Mouse (Mus musculus): ENCODE results near the gene Trim30d. TPM values are rescaled to one million over a fixed set of nuclear protein-coding genes. Genes with fewer than 3 reads are reported as not detected.

Gene Trim30d
- 1.5 TPM for polyA plus RNA-seq (2015; fragmentation: Illumina TruSeq; extraction: RNeasy Lipid Tissue Mini Kit (QIAGEN cat#74804); ENCODE audit: low read depth, low replicate concordance)

GRCm38 (mm10) chr7:104507421-104508065, at the start of gene Trim30d:
TSS of gene Trim30d (minus strand) at chr7:104507849.

DNA sequence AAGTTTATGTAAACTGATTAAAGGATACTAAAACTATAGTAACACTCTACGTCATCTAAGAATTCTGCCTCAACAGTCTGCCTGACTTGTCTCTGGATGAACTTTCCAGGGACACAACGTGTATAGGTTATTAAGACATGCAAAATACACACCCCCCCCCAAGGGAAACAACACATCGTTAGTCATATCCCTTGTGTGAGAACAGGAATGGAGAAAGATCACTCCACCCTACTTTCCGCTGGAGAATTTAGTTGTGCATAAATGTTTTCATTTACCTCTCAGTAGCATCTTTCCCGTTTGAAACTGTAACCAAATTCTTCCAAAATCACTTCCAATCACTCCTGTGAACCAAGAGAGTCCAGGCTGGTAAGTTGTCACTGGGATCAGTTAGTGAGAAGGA, 42.2 kb upstream of the Trim30d start, which contains the start of gene Olfr651:
Gene Olfr651 (plus strand): TSS at position 301 of the 400 bp plus-strand sequence.

DNA sequence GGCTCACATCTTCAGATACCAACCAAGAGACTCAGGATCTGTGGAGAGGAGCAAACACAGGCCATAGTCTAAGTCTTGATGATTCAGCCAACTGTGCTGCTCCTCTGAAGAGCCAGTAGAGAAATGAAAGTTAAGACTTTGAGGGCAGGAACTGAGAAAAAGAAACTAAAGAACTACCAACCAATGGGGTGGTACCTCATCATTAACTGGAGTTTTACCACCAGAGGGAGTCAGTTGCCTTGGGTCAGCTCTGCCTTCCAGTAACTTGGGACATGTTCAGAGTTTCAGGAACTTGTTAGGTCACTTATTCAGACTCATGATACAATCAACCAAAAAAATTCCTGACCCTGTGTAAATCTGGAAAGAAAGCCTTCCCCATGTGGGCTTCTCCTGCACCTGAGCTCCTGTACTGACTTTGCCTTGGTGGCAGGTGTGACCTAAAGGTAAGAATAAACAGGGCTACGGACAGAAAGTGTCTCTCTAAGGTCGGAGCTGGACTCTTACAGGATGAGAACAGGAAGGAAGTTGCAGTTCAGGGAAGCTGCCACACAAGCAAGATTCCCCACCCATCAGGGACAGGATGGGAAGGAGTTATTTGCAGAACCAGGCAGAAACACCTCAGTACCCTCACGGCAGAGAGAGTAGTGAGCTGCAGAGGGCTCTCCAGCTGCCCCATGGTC, 42.4 kb downstream of the Trim30d start, which contains the start of gene Trim30a:
Gene Trim30a (minus strand): TSS at position 129 of the 680 bp plus-strand sequence.

Other genes with a start within 250 kb of the Trim30d start
- gene Trim5, start 219.8 kb downstream of the Trim30d start, polyA plus RNA-seq (2015; fragmentation: Illumina TruSeq; extraction: RNeasy Lipid Tissue Mini Kit (QIAGEN cat#74804); ENCODE audit: low read depth, low replicate concordance) = 0.40 TPM
- 5.5 TPM for gene Trim12a, start 192.4 kb downstream of the Trim30d start, polyA plus RNA-seq (2015; fragmentation: Illumina TruSeq; extraction: RNeasy Lipid Tissue Mini Kit (QIAGEN cat#74804); ENCODE audit: low read depth, low replicate concordance)
- gene Trim34b, start 178.4 kb downstream of the Trim30d start, polyA plus RNA-seq (2015; fragmentation: Illumina TruSeq; extraction: RNeasy Lipid Tissue Mini Kit (QIAGEN cat#74804); ENCODE audit: low read depth, low replicate concordance) = not detected
- gene Trim12c, start 154.5 kb downstream of the Trim30d start, polyA plus RNA-seq (2015; fragmentation: Illumina TruSeq; extraction: RNeasy Lipid Tissue Mini Kit (QIAGEN cat#74804); ENCODE audit: low read depth, low replicate concordance) = 2.2 TPM
- gene Trim30b, start 138.0 kb downstream of the Trim30d start, polyA plus RNA-seq (2015; fragmentation: Illumina TruSeq; extraction: RNeasy Lipid Tissue Mini Kit (QIAGEN cat#74804); ENCODE audit: low read depth, low replicate concordance) = not detected
- not detected for gene Trim30c, start 107.0 kb downstream of the Trim30d start, polyA plus RNA-seq (2015; fragmentation: Illumina TruSeq; extraction: RNeasy Lipid Tissue Mini Kit (QIAGEN cat#74804); ENCODE audit: low read depth, low replicate concordance)
- gene Trim30a, start 42.7 kb downstream of the Trim30d start, polyA plus RNA-seq (2015; fragmentation: Illumina TruSeq; extraction: RNeasy Lipid Tissue Mini Kit (QIAGEN cat#74804); ENCODE audit: low read depth, low replicate concordance) = 1.9 TPM
- not detected for gene Olfr651, start 42.3 kb upstream of the Trim30d start, polyA plus RNA-seq (2015; fragmentation: Illumina TruSeq; extraction: RNeasy Lipid Tissue Mini Kit (QIAGEN cat#74804); ENCODE audit: low read depth, low replicate concordance)
- gene Olfr652, start 53.1 kb upstream of the Trim30d start, polyA plus RNA-seq (2015; fragmentation: Illumina TruSeq; extraction: RNeasy Lipid Tissue Mini Kit (QIAGEN cat#74804); ENCODE audit: low read depth, low replicate concordance) = not detected
- not detected for gene Olfr653, start 69.5 kb upstream of the Trim30d start, polyA plus RNA-seq (2015; fragmentation: Illumina TruSeq; extraction: RNeasy Lipid Tissue Mini Kit (QIAGEN cat#74804); ENCODE audit: low read depth, low replicate concordance)
- gene Olfr654, start 79.2 kb upstream of the Trim30d start, polyA plus RNA-seq (2015; fragmentation: Illumina TruSeq; extraction: RNeasy Lipid Tissue Mini Kit (QIAGEN cat#74804); ENCODE audit: low read depth, low replicate concordance) = not detected
- not detected for gene Olfr655, start 93.9 kb upstream of the Trim30d start, polyA plus RNA-seq (2015; fragmentation: Illumina TruSeq; extraction: RNeasy Lipid Tissue Mini Kit (QIAGEN cat#74804); ENCODE audit: low read depth, low replicate concordance)
- gene Olfr656, start 106.1 kb upstream of the Trim30d start, polyA plus RNA-seq (2015; fragmentation: Illumina TruSeq; extraction: RNeasy Lipid Tissue Mini Kit (QIAGEN cat#74804); ENCODE audit: low read depth, low replicate concordance) = not detected
- gene Olfr657, start 116.9 kb upstream of the Trim30d start, polyA plus RNA-seq (2015; fragmentation: Illumina TruSeq; extraction: RNeasy Lipid Tissue Mini Kit (QIAGEN cat#74804); ENCODE audit: low read depth, low replicate concordance) = not detected
- 0.19 TPM for gene Olfr658, start 139.5 kb upstream of the Trim30d start, polyA plus RNA-seq (2015; fragmentation: Illumina TruSeq; extraction: RNeasy Lipid Tissue Mini Kit (QIAGEN cat#74804); ENCODE audit: low read depth, low replicate concordance)
- gene Olfr659, start 158.9 kb upstream of the Trim30d start, polyA plus RNA-seq (2015; fragmentation: Illumina TruSeq; extraction: RNeasy Lipid Tissue Mini Kit (QIAGEN cat#74804); ENCODE audit: low read depth, low replicate concordance) = not detected
- gene Olfr661, start 178.7 kb upstream of the Trim30d start, polyA plus RNA-seq (2015; fragmentation: Illumina TruSeq; extraction: RNeasy Lipid Tissue Mini Kit (QIAGEN cat#74804); ENCODE audit: low read depth, low replicate concordance) = not detected